Mouse (Mus musculus) small intestine, adult 2 months (tissue): ENCODE measurements around the gene Shq1.

Source experiments
- CTCF ChIP-seq: fragments of 200-500 bp; IDR thresholded peaks from 2 replicates; pipeline ENCODE4 v1.5.1; 2012; ENCODE audit warnings: low read depth, mild to moderate bottlenecking, control low read depth, inconsistent platforms, low read length, moderate library complexity, mixed read lengths; ENCODE audit not compliant: insufficient replicate concordance, insufficient read length; ENCODE audit errors: extremely low read depth
- POLR2A ChIP-seq: fragments of 200-500 bp; IDR thresholded peaks from 2 replicates; pipeline ENCODE4 v1.6.1; 2012; ENCODE audit warnings: low read depth, mild to moderate bottlenecking, control low read depth, inconsistent platforms, low read length, moderate library complexity

GRCm38 (mm10) chr6:100581951-100582350, 89.0 kb downstream of the Shq1 start:
- no peak for TF ChIP-seq CTCF
- TF ChIP-seq POLR2A, result no peak
